Mouse (Mus musculus) layer of hippocampus, adult 11-12 months (tissue): Measurements from ENCODE around the gene Gm20820.
"Not testable (repeated sequence)": the region's sequence is repeated elsewhere in the genome, so short reads cannot be mapped to it uniquely, and the experiment has no call there.

Experiments used
- DNase-seq: peaks from one replicate; pipeline ENCODE4 v3.0.0; 2022; ENCODE audit warnings: low spot score

The Gm20820 gene

GRCm38 (mm10) chrY:86061472-86061871 is at the start of gene Gm20820:
Gene Gm20820 (plus strand): TSS chrY:86061772.
- not testable (repeated sequence) for DNase-seq
